Mouse (Mus musculus): ENCODE results near the gene Olfr288. TPM values are rescaled to one million over a fixed set of nuclear protein-coding genes. Genes with fewer than 3 reads are reported as not detected.
A peak's percentile ranks its signal among the peaks of the same experiment; 100 is the strongest.

Olfr288 gene
- total RNA-seq, 2 experiments from 2014 or later, result not detected

GRCm38 (mm10) chr15:98166963-98167644 is 28.2 kb downstream of the Olfr288 start, which contains the start of gene Ccdc184:
TSS of gene Ccdc184 (plus strand) at chr15:98167158.
- DNase-seq, result no peak

GRCm38 (mm10) chr15:98165525-98165924 is 29.8 kb downstream of the Olfr288 start, which contains the start of gene Asb8:
TSS of gene Asb8 (minus strand) at chr15:98165625.
- DNase-seq, result no peak

- no peak for DNase-seq
Measured at GRCm38 (mm10) chr15:98162561-98162960, 32.8 kb downstream of the Olfr288 start.

GRCm38 (mm10) chr15:98161026-98161805 is 34.1 kb downstream of the Olfr288 start:
- DNase-seq, result no peak

- no peak for DNase-seq
Measured at GRCm38 (mm10) chr15:98157253-98157652, 38.1 kb downstream of the Olfr288 start.

GRCm38 (mm10) chr15:98155944-98156343 is 39.4 kb downstream of the Olfr288 start:
- DNase-seq, result no peak

GRCm38 (mm10) chr15:98155272-98155671 is 40.1 kb downstream of the Olfr288 start:
- no peak for DNase-seq

GRCm38 (mm10) chr15:98154631-98155030 is 40.7 kb downstream of the Olfr288 start:
- no peak for DNase-seq

- DNase-seq, result no peak
Measured at GRCm38 (mm10) chr15:98154146-98154545, 41.2 kb downstream of the Olfr288 start.

GRCm38 (mm10) chr15:98153625-98154024 is 41.7 kb downstream of the Olfr288 start:
- peak; percentile 18 for DNase-seq

- DNase-seq, result no peak
Measured at GRCm38 (mm10) chr15:98152916-98153315, 42.4 kb downstream of the Olfr288 start.

- no peak for DNase-seq
Measured at GRCm38 (mm10) chr15:98149166-98149602, 46.2 kb downstream of the Olfr288 start.

- DNase-seq, result no peak
Measured at GRCm38 (mm10) chr15:98148356-98148755, 47.0 kb downstream of the Olfr288 start.

GRCm38 (mm10) chr15:98145559-98146181 is 49.7 kb downstream of the Olfr288 start:
- DNase-seq, result peak; percentile 95

GRCm38 (mm10) chr15:98144861-98145507 is 50.4 kb downstream of the Olfr288 start:
- no peak for DNase-seq

- DNase-seq, result no peak
Measured at GRCm38 (mm10) chr15:98142515-98142914, 52.8 kb downstream of the Olfr288 start.

- no peak for DNase-seq
Measured at GRCm38 (mm10) chr15:98140809-98141208, 54.5 kb downstream of the Olfr288 start.

GRCm38 (mm10) chr15:98139763-98140162 is 55.6 kb downstream of the Olfr288 start:
- DNase-seq, result no peak

- no peak for DNase-seq
Measured at GRCm38 (mm10) chr15:98136871-98137270, 58.5 kb downstream of the Olfr288 start.

Measured in adrenal gland, postnatal 10 days (tissue).